Comparison of ENCODE assay signal across 8 mouse cellular contexts in the genomic region with DNA sequence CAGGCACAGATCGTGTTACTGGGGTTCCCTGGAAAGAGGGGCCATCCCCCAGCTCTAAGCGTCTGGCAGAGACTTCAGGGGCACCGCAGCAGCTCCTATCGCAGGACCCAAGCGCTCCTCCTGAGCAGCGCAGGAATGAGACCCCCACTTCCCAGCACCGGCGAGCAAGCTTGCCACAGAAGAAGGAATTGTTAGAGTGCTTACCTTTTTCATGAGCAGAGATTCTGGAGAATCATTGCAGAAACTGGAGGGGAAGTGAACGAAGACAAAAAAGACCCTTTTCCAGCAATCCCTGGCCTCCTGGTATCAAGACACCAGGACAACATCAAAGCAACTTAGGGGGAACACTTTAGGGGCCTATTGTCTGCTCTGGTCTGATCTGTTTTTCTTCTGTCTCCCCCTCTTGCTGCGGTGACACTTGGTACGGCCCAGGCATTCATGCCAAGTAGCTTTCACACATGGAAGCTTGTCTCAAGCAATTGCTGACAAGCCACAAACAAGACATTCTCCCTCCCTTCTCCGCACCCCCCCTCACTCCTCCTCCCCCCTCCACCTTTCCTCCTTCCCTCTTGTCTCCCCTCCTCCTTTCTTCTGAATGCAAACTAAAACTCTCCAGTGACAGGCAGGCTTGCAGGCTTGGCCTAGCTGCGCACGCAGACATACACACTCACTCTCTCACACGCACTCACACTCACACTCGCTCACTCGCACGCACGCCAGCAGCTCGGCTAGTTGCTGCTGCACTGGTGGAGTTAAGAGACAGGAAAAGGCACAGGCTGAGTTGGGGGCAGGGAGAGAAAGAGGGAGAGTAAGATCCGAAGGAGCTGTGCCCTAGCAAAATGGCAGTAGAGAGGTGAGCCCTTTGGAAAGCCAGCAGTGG. TPM values are rescaled to one million over a fixed set of nuclear protein-coding genes. Genes with fewer than 3 reads are reported as not detected.
DNase-seq lines count a peak whose midpoint lies in the region; ATAC-seq and TF ChIP-seq lines count a peak whose summit lies in the region.

A gene (minus strand): TSS at position 365 of the 880 bp plus-strand sequence.

- DNase-seq in CD8-positive naive resting alpha-beta T cell, adult 2 months (ENCODE audit: low read depth in 2 of 2, low spot score in 2 of 2): peak; percentile 38 to 65
- DNase-seq in c-Kit-positive CD71-negative TER-119-negative erythroid progenitor cells, embryonic 14.5 days (ENCODE audit: low read depth): peak; percentile 47
- peak; percentile 98 for DNase-seq in forebrain, embryonic 14.5 days (ENCODE audit: low spot score)
- peak; percentile 90 to 91 for DNase-seq in heart, postnatal 10 days
- DNase-seq in kidney, postnatal 4 days: peak; percentile 89 to 92

- 0% methylated on average over 21 of the region's 21 CpGs for WGBS in forebrain, embryonic 14.5 days
- 2% methylated on average over 21 of the region's 21 CpGs for WGBS in liver, embryonic 15.5 days (ENCODE audit: insufficient replicate concordance)
- WGBS in neural tube, embryonic 12.5 days: under 1% methylated on average over 21 of the region's 21 CpGs

- ATAC-seq in forebrain, embryonic 14.5 days: peak; percentile 90
- ATAC-seq in liver, embryonic 15.5 days (ENCODE audit: insufficient read depth): peak; percentile 43
- peak; percentile 88 for ATAC-seq in neural tube, embryonic 12.5 days (ENCODE audit: low FRiP score, low read depth)

- TF ChIP-seq CTCF in testis, adult 2 months (IDR thresholded peaks at IDR 0.05; ENCODE audit: control insufficient read depth, insufficient read depth, insufficient replicate concordance, low read depth, low read length): no peak

- H3K4me2 ChIP-seq in forebrain, embryonic 14.5 days (ENCODE audit: low read length): peak within 1 kb of the TSS; percentile 79
- peak within 1 kb of the TSS; percentile 59 for H3K4me2 ChIP-seq in liver, embryonic 15.5 days
- peak within 1 kb of the TSS; percentile 72 for H3K4me2 ChIP-seq in neural tube, embryonic 12.5 days (replicated peaks)

- H3K4me3 ChIP-seq in forebrain, embryonic 14.5 days (ENCODE audit: low read depth, low read length): peak within 1 kb of the TSS; percentile 86
- peak within 1 kb of the TSS; percentile 51 for H3K4me3 ChIP-seq in liver, embryonic 15.5 days (replicated peaks)
- peak within 1 kb of the TSS; percentile 71 for H3K4me3 ChIP-seq in neural tube, embryonic 12.5 days
- H3K4me3 ChIP-seq in testis, adult 2 months (ENCODE audit: control insufficient read depth, low read depth, low read length): peak within 1 kb of the TSS; percentile 79

- H3K36me3 ChIP-seq in forebrain, embryonic 14.5 days (ENCODE audit: control insufficient read depth, insufficient read depth, low read length): no peaks in the 10 kb centered on the region
- no peaks in the 10 kb centered on the region for H3K36me3 ChIP-seq in liver, embryonic 15.5 days (replicated peaks)
- H3K36me3 ChIP-seq in neural tube, embryonic 12.5 days: no peaks in the 10 kb centered on the region
- no peaks in the 10 kb centered on the region for H3K36me3 ChIP-seq in testis, adult 2 months (ENCODE audit: control insufficient read depth, insufficient read depth, low read length)

- H3K4me1 ChIP-seq in forebrain, embryonic 14.5 days (ENCODE audit: control insufficient read depth, insufficient read depth, low read length): peaks cover 33% of the 10 kb centered on the region
- H3K4me1 ChIP-seq in liver, embryonic 15.5 days (replicated peaks): peaks cover 9% of the 10 kb centered on the region
- peaks cover 28% of the 10 kb centered on the region for H3K4me1 ChIP-seq in neural tube, embryonic 12.5 days
- H3K4me1 ChIP-seq in testis, adult 2 months (ENCODE audit: control insufficient read depth, insufficient read depth, low read length): peaks cover 11% of the 10 kb centered on the region

- TF ChIP-seq POLR2A in testis, adult 2 months (IDR thresholded peaks at IDR 0.05; ENCODE audit: control insufficient read depth, low read depth, low read length): peak; percentile 32; the same call in 1 of the 2 replicates

- intact Hi-C loops in heart, postnatal 10 days (cut with DNase I): loop anchor here (1.0 to 5.0 kb wide), 2 partner anchors 70 to 95 kb away; no protein-coding TSS in a partner anchor

- no peaks in the 10 kb centered on the region for H3K27me3 ChIP-seq in forebrain, embryonic 14.5 days (replicated peaks; ENCODE audit: control insufficient read depth, insufficient read depth, low read length)
- peaks cover 5% of the 10 kb centered on the region; the same call in 1 of the 2 replicates for H3K27me3 ChIP-seq in liver, embryonic 15.5 days
- no peaks in the 10 kb centered on the region for H3K27me3 ChIP-seq in neural tube, embryonic 12.5 days (replicated peaks)
- H3K27me3 ChIP-seq in testis, adult 2 months (ENCODE audit: control insufficient read depth, insufficient read depth, low read length): no peaks in the 10 kb centered on the region

- H3K9ac ChIP-seq in forebrain, embryonic 14.5 days (ENCODE audit: low read length): peak within 1 kb of the TSS; percentile 92
- H3K9ac ChIP-seq in liver, embryonic 15.5 days: peak within 1 kb of the TSS; percentile 19
- H3K9ac ChIP-seq in neural tube, embryonic 12.5 days: peak within 1 kb of the TSS; percentile 85

- peak within 1 kb of the TSS; percentile 99 for H3K27ac ChIP-seq in forebrain, embryonic 14.5 days (ENCODE audit: low read depth, low read length)
- H3K27ac ChIP-seq in liver, embryonic 15.5 days (replicated peaks): no peak within 1 kb of the TSS; the same call in 1 of the 2 replicates
- H3K27ac ChIP-seq in neural tube, embryonic 12.5 days: peak within 1 kb of the TSS; percentile 83
- peak within 1 kb of the TSS; percentile 65 for H3K27ac ChIP-seq in testis, adult 2 months (ENCODE audit: control insufficient read depth, insufficient read depth, low read depth, low read length)

- no peaks in the 10 kb centered on the region; the same call in 1 of the 2 replicates for H3K9me3 ChIP-seq in forebrain, embryonic 14.5 days (replicated peaks; ENCODE audit: control insufficient read depth, low read length)
- H3K9me3 ChIP-seq in liver, embryonic 15.5 days (replicated peaks): no peaks in the 10 kb centered on the region
- H3K9me3 ChIP-seq in neural tube, embryonic 12.5 days: 0 out of 2 replicates have a peak, but pooled peaks cover 3% of the 10 kb centered on the region

RNA-seq across cellular contexts. Expression of the gene that starts here (rescaled TPM):
- 54.6 and 69.5 TPM in 2 replicates for polyA plus RNA-seq in forebrain, embryonic 14.5 days (2014; fragmentation: Nextera tagmentation; extraction: Ambion mirVana)
- total RNA-seq in heart, postnatal 10 days (2021): 10 to 100 TPM; 26.0 to 26.8 TPM
- polyA plus RNA-seq in liver, embryonic 15.5 days (2015; fragmentation: Nextera tagmentation; extraction: Ambion mirVana): 3.5 and 5.0 TPM in 2 replicates
- polyA plus RNA-seq in neural tube, embryonic 12.5 days (2016; fragmentation: Nextera tagmentation; extraction: Ambion mirVana): 60.9 and 72.2 TPM in 2 replicates
- polyA plus RNA-seq in testis, adult 2 months (2012; rRNA removed): 8.6 and 9.1 TPM in 2 replicates

Comparison
In these comparisons a context has a peak if more than half of its experiments do, and no peak if none do; other contexts are left out.
1. DNase-seq: peak in every context shown above with its lines; median percentile 98 in forebrain, embryonic 14.5 days; 90 in heart, postnatal 10 days; 90 in kidney, postnatal 4 days; 52 in CD8-positive naive resting alpha-beta T cell, adult 2 months; 47 in c-Kit-positive CD71-negative TER-119-negative erythroid progenitor cells, embryonic 14.5 days.
2. H3K9ac ChIP-seq: peak in every context shown above with its lines; median percentile 92 in forebrain, embryonic 14.5 days; 85 in neural tube, embryonic 12.5 days; 19 in liver, embryonic 15.5 days.